Mouse (Mus musculus) spleen, postnatal 14 days (tissue): ENCODE measurements around the gene Gsc.
"Not testable (repeated sequence)": the region's sequence is repeated elsewhere in the genome, so short reads cannot be mapped to it uniquely, and the experiment has no call there.

Experiments
- DNase-seq, 2 experiments: peaks; one replicate each; pipeline ENCODE4 v3.0.0; 2021 to 2022; ENCODE audit warnings: low spot score in 2 of 2

Gsc gene

DNA sequence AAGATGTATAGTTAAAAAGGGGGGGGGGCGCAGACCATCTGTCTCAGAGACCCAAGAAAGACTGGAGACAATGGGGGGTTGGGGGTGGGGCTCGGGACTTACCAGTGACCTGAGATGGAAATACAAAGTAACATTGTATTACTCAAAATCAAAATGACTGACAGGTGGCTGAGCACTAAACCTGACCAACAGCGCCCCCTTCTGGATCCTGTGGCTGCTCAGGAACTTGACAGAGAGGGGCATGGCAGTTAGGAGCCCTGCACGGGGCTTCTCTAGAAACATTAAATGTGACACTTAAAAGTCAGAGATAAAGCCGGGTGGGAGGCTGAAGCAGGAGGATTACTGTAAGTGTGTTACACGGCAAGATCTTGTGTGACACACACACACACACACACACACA is 13.8 kb downstream of the Gsc start:
- no peak for DNase-seq

DNA sequence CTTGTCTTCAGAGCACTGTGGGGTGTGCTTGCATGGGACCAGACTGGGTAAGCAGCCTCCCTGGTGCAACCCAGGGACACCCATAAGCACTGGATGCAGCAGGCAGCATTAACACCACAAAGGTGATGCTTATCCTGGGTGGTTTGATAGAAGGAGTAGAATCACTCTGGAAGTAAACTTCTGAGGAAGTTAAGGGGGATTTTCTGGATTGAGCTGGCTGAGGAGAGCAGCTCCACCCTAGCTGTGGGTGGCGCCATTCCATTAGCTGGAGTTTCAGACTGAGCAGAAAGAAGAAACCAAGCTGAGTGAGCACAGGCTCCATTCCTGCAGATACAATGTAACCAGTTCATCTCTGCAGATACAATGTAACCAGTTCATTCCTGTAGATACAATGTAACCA is 20.1 kb downstream of the Gsc start:
- DNase-seq: no peak

DNA sequence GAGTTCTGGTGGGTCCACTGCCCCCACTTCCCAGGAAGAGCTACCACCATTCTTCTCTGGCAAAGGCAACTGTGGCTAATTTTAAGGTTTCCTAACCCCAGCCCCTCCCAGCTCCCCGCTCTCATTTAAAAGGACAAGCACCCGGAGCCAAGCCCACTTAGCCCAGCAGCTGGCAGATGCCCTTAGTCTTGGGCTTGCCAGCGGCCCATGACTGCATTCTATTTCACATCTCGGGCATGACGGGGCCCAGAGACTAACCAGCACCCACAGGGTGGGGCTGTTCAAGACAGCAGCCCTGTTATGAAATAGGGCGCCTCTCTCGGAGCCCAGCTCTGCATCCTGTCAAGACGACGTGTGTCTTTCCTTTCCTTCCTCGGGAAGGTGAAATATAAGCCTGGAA is 22.9 kb downstream of the Gsc start:
- no peak for DNase-seq

DNA sequence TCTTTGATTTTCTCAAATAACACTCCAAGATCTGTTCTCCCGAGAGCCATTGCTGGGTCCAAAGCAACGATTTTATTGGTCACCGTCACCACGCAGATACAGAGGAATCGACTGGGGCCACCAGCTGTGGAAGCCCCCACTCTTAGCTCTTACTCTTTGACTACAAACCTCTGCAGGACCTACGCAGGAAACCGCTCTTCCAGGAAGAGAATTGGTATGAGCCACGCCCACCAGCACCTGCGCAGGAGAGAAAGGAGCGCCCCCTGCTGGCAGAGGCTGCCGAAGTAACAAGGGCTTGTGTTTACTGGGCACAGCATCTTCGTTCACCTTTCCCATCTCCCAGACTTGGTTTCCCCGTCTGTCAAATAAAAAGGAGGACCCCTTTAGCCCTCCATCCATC is 25.0 kb downstream of the Gsc start:
- peak in 1 of 2 experiments; percentile 16 for DNase-seq

DNA sequence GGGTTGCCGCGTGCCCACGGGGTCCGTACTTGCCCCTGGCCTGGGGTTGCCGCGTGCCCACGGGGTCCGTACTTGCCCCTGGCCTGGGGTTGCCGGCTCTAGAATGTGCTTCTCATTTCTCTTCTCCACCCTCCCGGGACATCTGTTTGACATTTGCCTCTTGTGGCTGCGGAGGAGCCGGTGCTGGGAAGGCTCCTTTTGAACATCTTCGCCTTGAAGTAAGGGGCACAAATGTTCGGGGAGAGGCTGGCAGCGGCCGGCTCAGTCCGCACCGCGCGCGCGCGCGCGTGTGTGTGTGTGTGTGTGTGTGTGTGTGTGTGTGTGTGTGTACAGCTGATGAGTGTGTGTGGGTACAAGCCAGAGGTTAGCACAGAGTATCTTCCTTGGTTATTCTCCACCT is 26.1 kb downstream of the Gsc start:
- not testable (repeated sequence) for DNase-seq

DNA sequence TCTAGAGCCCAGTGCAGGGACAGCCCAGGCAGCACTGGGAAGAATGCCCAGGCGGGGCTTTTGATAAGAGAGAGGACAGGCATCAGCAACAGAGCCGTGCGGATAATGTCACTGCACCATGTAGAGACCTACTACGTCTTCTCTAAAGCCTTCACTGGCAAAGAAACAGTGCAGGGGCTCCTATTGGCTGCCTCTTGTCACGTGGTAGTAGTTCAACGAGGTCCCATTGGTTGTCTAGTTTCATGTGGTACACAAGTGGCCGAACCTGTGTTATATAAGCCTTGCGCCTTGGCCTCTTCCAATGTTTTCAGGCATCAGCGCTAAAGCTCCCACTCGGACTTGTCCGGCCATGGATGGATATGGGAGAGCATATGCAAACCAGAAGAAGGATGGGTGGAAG is 29.4 kb downstream of the Gsc start:
- DNase-seq: no peak

DNA sequence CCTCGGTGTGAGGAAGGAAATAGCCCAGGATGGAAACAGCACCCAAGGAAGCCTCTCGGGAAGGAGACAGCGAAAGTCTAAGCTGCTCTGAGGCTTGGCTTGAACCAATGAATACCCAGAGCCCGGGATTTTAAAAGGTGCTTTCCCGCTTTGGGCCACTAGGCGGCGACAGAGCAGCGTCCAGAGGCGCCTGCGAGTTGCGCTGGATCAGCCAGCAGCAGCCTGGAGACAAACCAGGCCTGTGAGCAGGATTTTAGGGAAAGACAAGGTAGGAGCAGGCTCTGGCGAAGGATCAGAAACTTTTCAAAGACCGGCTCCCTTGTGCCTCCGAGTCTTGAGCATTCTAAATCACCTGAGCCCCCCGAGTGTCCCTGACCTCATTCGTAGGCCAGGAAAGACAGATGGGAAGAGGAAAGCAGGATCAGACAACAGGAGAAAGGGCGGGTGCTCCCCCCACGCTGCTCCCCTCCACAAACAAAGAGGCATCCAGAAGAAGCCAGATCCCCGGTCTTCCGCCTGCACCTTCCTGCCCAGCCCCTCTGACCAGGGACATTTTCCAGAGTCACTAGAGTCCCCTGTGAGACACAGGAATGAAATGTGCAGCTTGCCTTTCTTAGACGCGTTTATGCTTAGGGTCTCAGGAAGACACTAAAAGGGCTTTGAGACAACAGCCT is 32.9 kb downstream of the Gsc start:
- DNase-seq: peak; percentile 12 to 47

DNA sequence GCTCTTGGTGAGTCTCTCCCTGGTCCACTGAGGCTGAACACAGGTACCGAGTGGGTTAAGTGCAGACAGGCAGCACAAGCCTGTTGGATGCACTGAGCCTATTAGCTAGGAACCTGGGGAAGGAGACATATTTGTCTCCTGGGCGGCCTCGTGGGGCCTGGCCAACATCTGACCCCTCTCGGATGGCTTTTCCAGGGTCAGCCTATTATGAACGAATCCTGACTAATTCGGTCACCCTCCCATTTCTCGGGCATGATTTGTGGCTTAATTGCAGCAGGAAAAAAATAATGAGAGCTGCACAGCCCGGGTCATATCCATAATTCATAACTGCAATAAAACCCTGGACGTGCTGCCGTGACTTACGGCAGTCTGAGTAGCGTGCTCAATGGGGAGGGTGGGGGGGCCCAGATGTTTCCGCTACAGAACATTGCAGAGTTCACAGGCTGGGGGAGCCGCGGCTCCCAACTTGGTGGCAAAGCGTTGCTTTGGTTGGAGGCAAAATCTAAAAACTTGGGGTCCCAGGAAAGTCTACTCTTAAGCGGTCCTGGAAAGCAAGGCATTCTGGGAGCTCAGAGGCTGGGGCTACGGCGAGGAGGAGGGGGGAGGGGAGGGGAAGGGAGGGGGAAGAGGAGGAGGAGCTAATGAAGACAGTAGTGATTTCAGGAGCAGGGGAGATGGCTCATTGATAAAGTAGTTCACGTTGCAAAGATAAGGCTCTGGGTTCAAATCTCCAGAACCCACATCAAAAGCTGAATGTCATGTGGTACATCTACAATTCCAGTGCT is 39.0 kb downstream of the Gsc start:
- no peak for DNase-seq

DNA sequence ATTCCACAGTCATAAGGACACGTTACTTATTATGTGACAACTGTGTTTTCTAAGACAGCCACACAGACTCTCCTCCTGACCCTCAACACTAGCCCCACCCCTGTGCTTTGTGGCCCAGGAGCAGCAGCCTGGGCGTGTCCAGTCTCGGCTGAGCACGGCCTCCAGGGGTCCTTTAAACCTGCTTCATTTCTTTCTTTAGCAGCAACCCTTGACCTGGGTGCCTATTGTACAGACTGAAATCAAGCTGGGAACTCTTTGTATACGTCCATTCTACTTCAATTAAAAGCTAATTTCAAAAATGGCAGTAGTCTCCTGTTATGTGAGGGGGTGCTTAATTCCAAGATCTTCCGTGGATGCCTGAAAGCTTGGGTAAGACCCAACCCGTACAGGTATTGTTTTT is 39.9 kb downstream of the Gsc start:
- no peak for DNase-seq

DNA sequence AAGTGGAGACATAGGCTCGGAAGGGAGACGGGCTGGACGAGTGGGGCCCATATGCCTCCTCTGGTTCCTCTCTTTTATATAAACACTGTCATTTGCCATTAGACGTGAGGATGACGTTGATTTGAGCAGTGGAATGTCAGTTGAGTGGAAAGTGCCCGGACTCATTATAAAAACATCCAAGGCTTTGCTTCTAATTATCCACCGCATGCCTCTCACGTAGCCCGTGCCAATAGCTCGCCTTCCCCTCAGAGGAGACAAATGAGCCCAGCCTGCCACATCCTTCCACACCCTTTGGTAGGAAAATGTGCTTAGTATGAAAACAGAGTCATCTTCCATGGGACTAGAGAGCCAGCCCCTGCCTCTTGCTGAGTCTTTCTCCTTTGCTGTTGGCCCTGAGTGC is 41.8 kb downstream of the Gsc start:
- DNase-seq: no peak

DNA sequence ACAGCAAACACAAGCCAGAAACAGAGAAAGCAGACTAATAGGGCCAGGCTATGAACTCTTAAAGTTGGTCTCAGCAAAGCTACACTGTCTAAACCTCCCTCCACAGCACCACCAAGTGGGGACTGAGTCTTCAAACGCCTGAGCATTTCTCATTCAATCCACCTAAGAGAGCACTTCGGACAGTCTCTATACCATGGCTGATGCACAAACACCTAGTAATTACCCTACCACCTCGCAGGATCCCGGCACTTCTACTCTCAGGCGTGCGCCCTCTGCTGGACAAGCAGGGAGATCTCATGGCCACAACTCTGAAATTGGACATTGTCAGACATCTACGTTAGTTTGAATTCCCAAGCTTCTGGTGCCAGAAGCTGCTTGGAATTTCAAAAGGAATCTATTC is 46.2 kb downstream of the Gsc start:
- no peak for DNase-seq

DNA sequence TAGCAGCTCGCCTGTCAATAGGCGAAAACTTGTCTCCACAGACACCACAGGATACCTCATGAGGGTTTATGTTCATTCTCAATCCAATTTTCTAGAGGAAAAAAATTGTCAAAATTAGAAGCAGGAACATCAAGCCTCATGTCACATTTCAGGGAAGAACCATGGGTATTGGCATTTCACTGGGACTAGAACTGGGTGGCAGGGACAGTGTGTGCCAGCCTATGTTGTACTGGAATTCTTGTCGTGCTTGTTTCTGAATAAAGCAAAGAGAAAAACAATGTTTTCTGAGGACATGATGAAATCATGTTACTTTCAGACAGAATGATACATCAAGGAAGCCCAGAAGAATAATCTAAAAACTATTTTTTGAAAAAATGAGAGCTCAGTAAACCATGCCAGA is 47.5 kb downstream of the Gsc start:
- DNase-seq: no peak

DNA sequence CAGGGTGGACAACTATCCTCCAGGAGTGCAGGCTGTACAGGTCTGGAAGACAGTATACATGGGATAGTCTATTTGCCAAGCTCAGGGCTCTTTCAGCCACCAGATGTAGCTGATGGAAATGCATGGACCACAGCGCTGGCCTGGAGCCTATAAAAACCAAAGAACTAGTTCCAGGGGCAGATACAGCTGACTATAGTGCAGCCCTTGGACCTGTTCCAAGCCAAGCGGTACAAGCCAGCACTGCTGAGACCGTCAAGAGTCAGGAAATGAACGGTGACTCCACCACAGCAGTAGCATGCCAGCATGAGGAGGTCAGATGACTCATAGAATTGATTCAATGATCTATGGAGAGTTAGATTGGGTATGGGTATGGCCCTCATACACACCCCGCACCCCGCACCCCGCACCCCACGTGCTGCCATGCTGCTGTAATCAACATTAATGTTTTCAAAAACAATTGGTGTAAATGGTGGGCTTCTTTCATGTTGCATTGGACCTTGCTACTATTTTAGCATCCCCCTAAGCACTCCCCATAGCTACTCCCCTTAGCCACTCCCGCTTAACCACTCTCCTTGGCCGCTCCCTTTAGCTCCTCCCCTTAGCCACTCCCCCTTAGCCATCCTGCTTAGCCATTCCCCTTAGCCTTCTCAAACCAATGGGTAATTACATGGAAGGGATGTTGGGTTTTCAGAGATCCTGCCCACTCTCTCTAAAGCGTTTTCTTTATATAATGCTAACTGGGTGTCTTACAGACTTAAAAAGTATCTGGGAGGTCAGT is 50.3 kb downstream of the Gsc start:
- DNase-seq: no peak
